Comparison of ENCODE assay signal across 27 mouse cellular contexts in the genomic region with DNA sequence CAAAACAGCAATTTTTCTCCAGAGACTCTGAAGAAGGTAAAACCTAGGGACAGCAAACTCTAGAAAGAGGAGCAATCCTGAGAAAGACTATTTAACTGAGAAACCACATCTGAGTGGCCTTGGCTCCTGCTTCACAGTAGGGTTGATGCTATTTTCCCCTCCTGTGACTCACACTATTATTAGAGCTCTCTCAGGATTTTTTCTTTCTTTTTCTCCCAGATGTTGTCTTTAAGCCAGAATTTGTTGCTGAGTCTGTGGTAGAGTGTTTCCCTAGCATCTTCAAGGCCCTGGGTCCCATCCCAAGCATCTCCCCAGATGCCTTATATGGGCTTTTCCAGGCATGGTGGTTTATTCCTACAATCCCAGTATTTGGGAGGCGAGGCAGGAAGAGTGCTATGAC. TPM values are rescaled to one million over a fixed set of nuclear protein-coding genes. Genes with fewer than 3 reads are reported as not detected.
DNase-seq lines count a peak whose midpoint lies in the region; ATAC-seq and TF ChIP-seq lines count a peak whose summit lies in the region.
"Had no signal": no experiment of that assay in that cellular context is flagged by ENCODE, and none has a peak within 500 bp of the region (broad histone marks: within the 10 kb centered on the region; RNA-seq: fewer than 3 reads in every experiment).

No protein-coding gene starts in this region.

- TF ChIP-seq EP300 in heart, postnatal 0 days (IDR thresholded peaks at IDR 0.05; ENCODE audit: low read depth): no peak

- no peaks in the 10 kb centered on the region for H3K36me3 ChIP-seq in heart, postnatal 0 days (replicated peaks; ENCODE audit: control insufficient read depth, insufficient read depth, low read length)
- H3K36me3 ChIP-seq in liver, embryonic 16.5 days (ENCODE audit: control insufficient read depth, insufficient read depth): no peaks in the 10 kb centered on the region
- H3K36me3 ChIP-seq: embryonic facial prominence, embryonic 13.5 days; forebrain, embryonic 12.5 days; G1E; hindbrain, embryonic 12.5 days; intestine, embryonic 15.5 days; limb, embryonic 10.5 days; limb, embryonic 15.5 days; lung, embryonic 15.5 days; midbrain, embryonic 12.5 days; stomach, embryonic 15.5 days had no signal

- no peak overlapping the region for H3K9ac ChIP-seq in heart, postnatal 0 days (replicated peaks; ENCODE audit: low read depth, low read length)
- H3K9ac ChIP-seq in liver, embryonic 16.5 days (ENCODE audit: low read depth, low read length): no peak overlapping the region
- H3K9ac ChIP-seq: embryonic facial prominence, embryonic 13.5 days; forebrain, embryonic 12.5 days; forebrain, postnatal 0 days; hindbrain, embryonic 12.5 days; intestine, embryonic 15.5 days; limb, embryonic 15.5 days; lung, embryonic 15.5 days; midbrain, embryonic 12.5 days; stomach, embryonic 15.5 days had no signal

- no peak overlapping the region for H3K4me2 ChIP-seq in heart, postnatal 0 days (ENCODE audit: low read depth, low read length)
- H3K4me2 ChIP-seq in liver, embryonic 16.5 days (ENCODE audit: low read depth, low read length): no peak overlapping the region
- H3K4me2 ChIP-seq: embryonic facial prominence, embryonic 13.5 days; forebrain, embryonic 12.5 days; hindbrain, embryonic 12.5 days; intestine, embryonic 15.5 days; limb, embryonic 15.5 days; lung, embryonic 15.5 days; midbrain, embryonic 12.5 days; stomach, embryonic 15.5 days had no signal

- no peak for DNase-seq in heart, postnatal 0 days (ENCODE audit: low spot score)
- no peak for DNase-seq in heart, postnatal 4 days
- peak; percentile 28 for DNase-seq in 3134 (ENCODE audit: extremely low read depth, insufficient read length, low spot score)
- peak; percentile 51 for DNase-seq in NIH3T3 (ENCODE audit: low read depth)
- no peak for DNase-seq in retina, embryonic 14.5 days (ENCODE audit: low spot score)
- no peak for DNase-seq in cerebellum, adult 11-12 months
- DNase-seq: cerebellum, adult 18-20 months; cerebellum, postnatal 10 days; forebrain, postnatal 0 days; gastrocnemius, postnatal 10 days; kidney, adult 8-10 months; right cerebral cortex, postnatal 25 days had no signal

- no peaks in the 10 kb centered on the region for H3K27me3 ChIP-seq in heart, postnatal 0 days (ENCODE audit: control insufficient read depth, insufficient read depth, low read length)
- no peaks in the 10 kb centered on the region for H3K27me3 ChIP-seq in liver, embryonic 16.5 days (ENCODE audit: control insufficient read depth, insufficient read depth, low read depth, low read length)
- H3K27me3 ChIP-seq: embryonic facial prominence, embryonic 13.5 days; forebrain, embryonic 12.5 days; hindbrain, embryonic 12.5 days; intestine, embryonic 15.5 days; limb, embryonic 15.5 days; lung, embryonic 15.5 days; midbrain, embryonic 12.5 days; Patski; stomach, embryonic 15.5 days had no signal

- peaks cover 4% of the 10 kb centered on the region; the same call in 1 of the 2 replicates for H3K4me1 ChIP-seq in heart, postnatal 0 days (ENCODE audit: control insufficient read depth, insufficient read depth)
- H3K4me1 ChIP-seq in liver, embryonic 16.5 days (ENCODE audit: control insufficient read depth, low read depth, low read length): peaks cover 19% of the 10 kb centered on the region
- H3K4me1 ChIP-seq: embryonic facial prominence, embryonic 13.5 days; forebrain, embryonic 12.5 days; hindbrain, embryonic 12.5 days; intestine, embryonic 15.5 days; limb, embryonic 10.5 days; limb, embryonic 15.5 days; midbrain, embryonic 12.5 days; stomach, embryonic 15.5 days had no signal

- ATAC-seq in heart, postnatal 0 days (ENCODE audit: insufficient read depth, low read depth): no peak
- ATAC-seq in liver, embryonic 16.5 days (ENCODE audit: low read depth): no peak
- ATAC-seq: forebrain, postnatal 0 days; hindbrain, postnatal 0 days; Patski had no signal

- TF ChIP-seq CTCF in heart, postnatal 0 days (IDR thresholded peaks at IDR 0.05; ENCODE audit: low read depth): no peak

- peak overlapping the region; percentile 76; the same call in 1 of the 2 replicates for H3K27ac ChIP-seq in heart, postnatal 0 days (ENCODE audit: low read depth)
- peak overlapping the region; percentile 71 for H3K27ac ChIP-seq in liver, embryonic 16.5 days (ENCODE audit: low read length)
- H3K27ac ChIP-seq: embryonic facial prominence, embryonic 13.5 days; forebrain, embryonic 12.5 days; hindbrain, embryonic 12.5 days; hindbrain, postnatal 0 days; intestine, embryonic 15.5 days; kidney, postnatal 0 days; limb, embryonic 10.5 days; limb, embryonic 15.5 days; lung, embryonic 15.5 days; midbrain, embryonic 12.5 days; stomach, embryonic 15.5 days had no signal

- WGBS in heart, postnatal 0 days: 67% methylated on average over 1 of the region's 1 CpGs
- WGBS in liver, embryonic 16.5 days (ENCODE audit: insufficient replicate concordance): 52% methylated on average over 1 of the region's 1 CpGs

- no peaks in the 10 kb centered on the region for H3K9me3 ChIP-seq in heart, postnatal 0 days (replicated peaks; ENCODE audit: control insufficient read depth, low read length)
- no peaks in the 10 kb centered on the region for H3K9me3 ChIP-seq in liver, embryonic 16.5 days (replicated peaks; ENCODE audit: control insufficient read depth, low read length)
- H3K9me3 ChIP-seq: embryonic facial prominence, embryonic 13.5 days; forebrain, embryonic 12.5 days; G1E; hindbrain, embryonic 12.5 days; intestine, embryonic 15.5 days; limb, embryonic 10.5 days; limb, embryonic 15.5 days; lung, embryonic 15.5 days; megakaryocyte, embryonic 14.5 days; midbrain, embryonic 12.5 days; stomach, embryonic 15.5 days had no signal

- no peak overlapping the region for H3K4me3 ChIP-seq in heart, postnatal 0 days (ENCODE audit: low read depth, low read length)
- no peak overlapping the region for H3K4me3 ChIP-seq in liver, embryonic 16.5 days (ENCODE audit: low read depth, low read length)
- H3K4me3 ChIP-seq: embryonic facial prominence, embryonic 13.5 days; forebrain, embryonic 12.5 days; hindbrain, embryonic 12.5 days; intestine, embryonic 15.5 days; limb, embryonic 10.5 days; limb, embryonic 15.5 days; lung, embryonic 15.5 days; megakaryocyte, embryonic 14.5 days; midbrain, embryonic 12.5 days; stomach, embryonic 15.5 days had no signal

RNA-seq across cellular contexts. Expression of a gene that starts 15.8 kb away (rescaled TPM):
- 69.0 and 93.5 TPM in 2 replicates for total RNA-seq in heart, postnatal 0 days (2014; rRNA removed; ENCODE audit: low replicate concordance)
- 209 and 218 TPM in 2 replicates for polyA plus RNA-seq in heart, postnatal 0 days (2015; fragmentation: Nextera tagmentation; extraction: Ambion mirVana)
- 100 to 1,000 TPM; 105 to 128 TPM for total RNA-seq in heart, postnatal 4 days (2021)
- 134 and 173 TPM in 2 replicates for polyA plus RNA-seq in liver, embryonic 16.5 days (2015; fragmentation: Nextera tagmentation; extraction: Ambion mirVana)

Comparison
In these comparisons a context has a peak if more than half of its experiments do, and no peak if none do; other contexts are left out.
1. DNase-seq: peak in 3134 (single experiment) and NIH3T3 (single experiment); none in heart, postnatal 0 days (single experiment), heart, postnatal 4 days (single experiment), retina, embryonic 14.5 days (single experiment) and cerebellum, adult 11-12 months (single experiment).